Mouse (Mus musculus) liver, embryonic 13.5 days (tissue): Measurements from ENCODE around the gene 2900026A02Rik. TPM values are rescaled to one million over a fixed set of nuclear protein-coding genes. Genes with fewer than 3 reads are reported as not detected.

Source experiments
- ATAC-seq: fragments of 200-750 bp; cut with Nextera tagmentation; 2 replicates; pipeline ENCODE4 v1.8.0; 2017; ENCODE audit warnings: low read depth, mild to moderate bottlenecking, moderate number of reproducible peaks, moderate library complexity
- DNase-seq: peaks from one replicate; pipeline ENCODE4 v3.0.0; 2022
- H3K27ac ChIP-seq: fragments of 300-500 bp; sonication (generic); 2 replicates; pipeline ENCODE4 v1.5.1; 2015; ENCODE audit warnings: moderate library complexity, mild to moderate bottlenecking, inconsistent platforms
- H3K27me3 ChIP-seq: fragments of 300-500 bp; sonication (generic); 2 replicates; pipeline ENCODE4 v1.6.1; 2015; ENCODE audit warnings: mild to moderate bottlenecking, inconsistent platforms
- H3K36me3 ChIP-seq: fragments of 300-500 bp; sonication (generic); 2 replicates; pipeline ENCODE4 v1.6.1; 2015; ENCODE audit warnings: mild to moderate bottlenecking, inconsistent platforms
- H3K4me1 ChIP-seq: fragments of 300-500 bp; sonication (generic); replicated peaks from 2 replicates; pipeline ENCODE4 v1.6.1; 2015; ENCODE audit warnings: inconsistent platforms
- H3K4me2 ChIP-seq: fragments of 300-500 bp; sonication (generic); 2 replicates; pipeline ENCODE4 v1.6.1; 2015; ENCODE audit warnings: inconsistent platforms, mild to moderate bottlenecking, moderate library complexity
- H3K4me3 ChIP-seq: fragments of 300-500 bp; sonication (generic); replicated peaks from 2 replicates; pipeline ENCODE4 v1.5.1; 2015; ENCODE audit warnings: mild to moderate bottlenecking, inconsistent platforms
- H3K9ac ChIP-seq: fragments of 300-500 bp; sonication (generic); 2 replicates; pipeline ENCODE4 v1.6.1; 2015; ENCODE audit warnings: mild to moderate bottlenecking, inconsistent platforms
- H3K9me3 ChIP-seq: fragments of 300-500 bp; sonication (generic); replicated peaks from 2 replicates; pipeline ENCODE4 v1.6.1; 2016; ENCODE audit warnings: inconsistent platforms
- WGBS: fragments of 180-500 bp; shearing (Covaris S2); methylation state at CpG from one replicate; pipeline ENCODE4 v1.1.7; 2015; ENCODE audit not compliant: insufficient replicate concordance; 5-methylcytosine and 5-hydroxymethylcytosine counted together
- polyA plus RNA-seq: library from polyadenylated mRNA; unstranded; fragments of >200 nt; fragmentation: Nextera tagmentation; extraction: Ambion mirVana; gene quantifications from 2 replicates; pipeline ENCODE4 v1.2.1, GENCODE M21; 2015

2900026A02Rik gene
- polyA plus RNA-seq, 1 experiment from 2014 or later, result 0.98 TPM

DNA sequence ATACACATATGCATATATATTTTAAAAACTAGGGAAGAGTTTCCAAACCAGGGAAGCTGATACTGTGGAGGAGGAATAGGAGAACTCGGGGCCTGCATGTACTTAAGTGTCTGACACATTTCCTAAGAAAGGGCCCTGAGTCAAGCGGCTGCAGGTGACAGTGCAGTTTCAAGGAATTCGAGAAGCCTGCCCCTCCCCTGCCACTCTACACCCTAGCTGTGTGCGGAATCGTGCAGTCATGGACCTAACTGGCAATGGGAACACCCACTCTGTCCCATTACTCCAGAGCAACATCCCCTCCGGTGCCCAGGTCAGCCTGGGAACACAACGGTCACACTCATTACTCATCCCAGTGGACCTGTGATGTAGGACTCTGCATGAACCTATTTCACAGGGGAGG is 114.4 kb downstream of the 2900026A02Rik start:
- ATAC-seq, result no peak
- Histone ChIP-seq H3K27me3 (no peaks in the 10 kb centered on the region), H3K4me1 (peaks cover 25% of the 10 kb centered on the region), H3K4me2 (no peak overlapping the region), H3K27ac (no peak overlapping the region), H3K9me3 (no peaks in the 10 kb centered on the region), H3K4me3 (no peak overlapping the region), H3K36me3 (no peaks in the 10 kb centered on the region), H3K9ac (no peak overlapping the region)
- 75% methylated on average over 7 of the region's 7 CpGs for WGBS
- no peak for DNase-seq

DNA sequence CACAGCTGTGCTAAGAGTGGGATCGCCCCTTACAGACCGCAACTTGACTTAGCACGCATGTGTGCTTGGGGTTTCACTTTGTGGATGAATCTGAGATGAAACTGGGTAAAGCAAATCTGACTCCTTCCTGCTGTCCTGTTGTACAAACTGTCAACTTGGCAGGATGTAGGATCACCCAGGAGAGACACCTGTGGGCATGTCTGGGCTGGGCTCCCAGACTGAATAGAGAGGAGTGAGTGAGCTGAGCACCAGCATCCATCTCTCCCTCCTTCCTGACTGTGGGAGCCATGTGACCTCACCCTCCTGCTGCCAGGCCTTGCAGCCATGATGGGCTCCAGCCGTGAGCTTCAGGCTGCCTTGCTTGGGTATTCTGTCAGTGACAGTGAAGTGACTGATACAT is 115.6 kb downstream of the 2900026A02Rik start:
- no peak overlapping the region for H3K4me3 ChIP-seq
- H3K27ac ChIP-seq, result no peak overlapping the region
- 85% methylated on average over 4 of the region's 4 CpGs for WGBS

DNA sequence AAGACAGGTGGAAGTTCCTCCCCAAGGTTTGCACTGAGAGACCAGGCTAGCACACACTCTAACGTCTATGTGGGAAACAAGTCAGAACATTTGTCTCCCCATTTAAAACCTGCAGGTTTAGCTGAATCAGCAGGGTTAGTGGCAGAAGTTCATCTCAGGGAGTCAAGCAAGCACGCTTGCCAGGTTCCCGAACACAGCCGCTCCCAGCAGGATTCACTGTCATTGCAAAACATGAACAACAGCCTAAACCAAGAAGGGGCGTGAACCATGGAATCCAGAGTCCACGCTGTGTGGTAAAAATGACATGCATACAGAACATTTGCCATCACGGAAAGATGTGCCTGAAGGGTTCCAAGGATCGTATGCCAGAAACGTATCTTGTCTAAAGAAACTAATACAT is 116.0 kb downstream of the 2900026A02Rik start:
- no peak for DNase-seq
- ATAC-seq, result no peak
- no peak overlapping the region for H3K27ac ChIP-seq
- 74% methylated on average over 9 of the region's 9 CpGs for whole genome bisulfite sequencing
- H3K36me3 ChIP-seq, result no peaks in the 10 kb centered on the region
- H3K4me3 ChIP-seq, result no peak overlapping the region
- H3K9ac ChIP-seq, result no peak overlapping the region
- no peaks in the 10 kb centered on the region for H3K27me3 ChIP-seq
- H3K4me1 ChIP-seq, result peaks cover 14% of the 10 kb centered on the region
- no peaks in the 10 kb centered on the region for H3K9me3 ChIP-seq
- H3K4me2 ChIP-seq, result no peak overlapping the region

More for the DNA sequence above, 115.6 kb downstream of the 2900026A02Rik start:
- Histone ChIP-seq H3K4me2 (no peak overlapping the region), H3K4me1 (peaks cover 14% of the 10 kb centered on the region), H3K27me3 (no peaks in the 10 kb centered on the region), H3K9ac (no peak overlapping the region), H3K36me3 (no peaks in the 10 kb centered on the region), H3K9me3 (no peaks in the 10 kb centered on the region)
- ATAC-seq, result no peak
- DNase-seq, result no peak

DNA sequence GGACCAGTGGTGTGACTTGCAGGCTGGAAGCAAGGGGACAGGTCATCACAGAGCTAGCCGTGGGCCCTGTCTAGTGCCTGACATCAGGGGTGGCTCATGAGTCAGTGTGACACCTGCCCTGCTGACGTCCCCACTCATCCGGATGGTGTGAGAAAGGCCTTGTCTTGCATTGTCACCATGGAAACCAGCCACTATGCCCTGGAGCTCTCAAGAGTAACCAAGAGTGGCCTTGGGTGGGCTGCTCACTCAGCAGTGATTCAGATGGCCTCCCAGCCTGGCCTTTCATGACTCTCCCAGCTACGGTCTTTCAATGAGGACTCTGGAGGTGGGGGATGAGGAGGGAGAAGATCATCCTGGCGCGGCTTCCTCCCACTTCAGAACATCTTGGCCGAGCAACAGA is 118.6 kb downstream of the 2900026A02Rik start:
- H3K27ac ChIP-seq, result no peak overlapping the region
- WGBS, result 69% methylated on average over 7 of the region's 7 CpGs
- H3K9ac ChIP-seq, result no peak overlapping the region
- H3K4me1 ChIP-seq, result peaks cover 3% of the 10 kb centered on the region; the same call in 1 of the 2 replicates
- H3K4me2 ChIP-seq, result no peak overlapping the region
- ATAC-seq (no peak), DNase-seq (no peak)
- H3K27me3 ChIP-seq, result no peaks in the 10 kb centered on the region
- H3K4me3 ChIP-seq, result no peak overlapping the region
- no peaks in the 10 kb centered on the region for H3K9me3 ChIP-seq
- no peaks in the 10 kb centered on the region for H3K36me3 ChIP-seq

DNA sequence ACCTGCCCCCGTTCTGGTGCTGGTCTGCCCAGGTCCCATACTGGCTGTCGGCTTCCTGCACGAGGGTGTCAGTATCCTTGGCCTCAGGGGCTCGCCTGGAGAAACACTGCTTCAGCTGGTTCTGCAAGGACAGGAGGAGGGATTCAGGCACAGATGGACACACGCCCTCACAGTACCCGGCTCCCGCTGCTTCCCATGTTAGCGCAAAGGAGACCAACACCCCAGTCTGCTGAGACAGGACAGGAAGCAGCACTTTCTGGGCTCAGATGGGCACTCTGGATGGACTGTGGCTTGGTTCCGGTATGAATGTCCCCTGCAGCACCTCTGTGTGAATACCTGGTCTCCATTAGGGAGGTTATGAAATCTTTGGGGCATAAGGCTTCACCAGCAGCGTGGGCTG is 119.6 kb downstream of the 2900026A02Rik start:
- DNase-seq, result no peak
- no peak for ATAC-seq
- H3K27ac ChIP-seq, result no peak overlapping the region
- H3K4me3 ChIP-seq, result no peak overlapping the region
- H3K27me3 ChIP-seq, result no peaks in the 10 kb centered on the region
- H3K9me3 ChIP-seq, result no peaks in the 10 kb centered on the region
- H3K36me3 ChIP-seq, result no peaks in the 10 kb centered on the region
- WGBS, result 73% methylated on average over 10 of the region's 10 CpGs
- H3K9ac ChIP-seq, result no peak overlapping the region
- H3K4me1 ChIP-seq, result no peaks in the 10 kb centered on the region
- no peak overlapping the region for H3K4me2 ChIP-seq

DNA sequence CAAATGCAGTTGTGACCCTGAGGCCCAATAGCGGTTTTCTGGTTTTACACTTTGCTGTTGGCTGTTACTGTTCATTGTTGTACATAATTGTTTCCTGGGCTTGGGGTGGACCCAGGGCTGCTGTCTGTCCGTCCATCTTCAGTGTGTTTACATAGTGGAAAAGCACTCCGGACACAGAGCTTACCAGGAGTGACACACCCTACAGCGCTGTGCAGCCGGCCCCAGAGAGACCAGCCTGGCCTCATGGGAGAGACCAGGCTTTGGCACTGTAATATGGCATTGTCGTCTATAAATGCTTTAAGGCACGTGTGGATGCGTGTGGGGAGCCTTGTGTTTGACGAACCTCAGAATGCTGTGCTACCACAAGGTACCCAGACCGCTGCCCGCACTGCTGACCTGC is 120.6 kb downstream of the 2900026A02Rik start:
- Histone ChIP-seq H3K4me3 (no peak overlapping the region), H3K27ac (no peak overlapping the region), H3K9ac (no peak overlapping the region), H3K36me3 (no peaks in the 10 kb centered on the region), H3K27me3 (no peaks in the 10 kb centered on the region), H3K4me2 (no peak overlapping the region), H3K9me3 (no peaks in the 10 kb centered on the region), H3K4me1 (no peaks in the 10 kb centered on the region)
- ATAC-seq (no peak), DNase-seq (no peak)
- WGBS, result 79% methylated on average over 11 of the region's 11 CpGs

DNA sequence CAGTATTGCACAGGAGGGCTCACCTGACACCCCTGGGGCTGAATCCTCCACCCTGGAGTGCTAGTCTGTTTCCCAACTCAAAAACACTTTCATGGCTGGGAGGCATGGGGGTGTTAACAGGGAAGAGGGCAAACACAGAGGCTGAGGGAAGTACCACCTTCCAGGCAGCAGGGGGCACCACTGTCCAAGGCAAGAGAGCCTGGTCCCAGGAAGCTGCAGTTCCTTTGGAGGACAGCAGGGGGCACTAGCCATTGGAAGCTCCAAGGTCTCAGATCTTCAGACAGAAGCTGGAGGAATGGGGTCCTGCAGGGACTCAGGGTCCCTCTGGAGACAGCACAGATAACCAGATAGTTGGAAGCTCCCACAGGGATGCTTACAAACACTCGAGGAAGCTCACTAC is 121.5 kb downstream of the 2900026A02Rik start:
- ATAC-seq (peak; percentile 24; the same call in 1 of the 2 replicates), DNase-seq (peak; percentile 65)
- Histone ChIP-seq H3K9ac (no peak overlapping the region), H3K9me3 (no peaks in the 10 kb centered on the region), H3K4me3 (no peak overlapping the region), H3K36me3 (no peaks in the 10 kb centered on the region), H3K27me3 (no peaks in the 10 kb centered on the region), H3K4me2 (no peak overlapping the region), H3K27ac (no peak overlapping the region), H3K4me1 (no peaks in the 10 kb centered on the region)
- WGBS, result 7% methylated on average over 1 of the region's 1 CpGs

DNA sequence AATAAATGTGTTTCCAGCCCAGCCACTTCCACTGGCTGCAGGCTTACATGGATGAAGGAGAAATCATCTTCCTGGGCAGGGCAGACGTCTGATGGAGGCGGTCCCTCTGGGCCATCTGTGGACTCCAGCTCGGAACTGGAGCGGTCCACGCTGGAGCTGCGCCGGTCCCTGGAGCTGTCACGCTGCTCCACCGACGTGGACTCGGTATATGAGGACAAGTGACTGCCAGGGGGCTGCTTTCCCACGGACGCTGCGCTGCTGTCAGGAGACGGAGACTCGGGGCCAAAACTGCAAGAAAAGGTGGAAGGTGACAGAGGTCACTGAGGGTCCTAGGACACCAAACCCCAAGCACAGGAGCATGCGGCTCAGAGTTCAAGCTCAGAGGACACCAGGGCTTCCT is 123.5 kb downstream of the 2900026A02Rik start:
- no peak overlapping the region for H3K27ac ChIP-seq
- 80% methylated on average over 17 of the region's 17 CpGs for WGBS

DNA sequence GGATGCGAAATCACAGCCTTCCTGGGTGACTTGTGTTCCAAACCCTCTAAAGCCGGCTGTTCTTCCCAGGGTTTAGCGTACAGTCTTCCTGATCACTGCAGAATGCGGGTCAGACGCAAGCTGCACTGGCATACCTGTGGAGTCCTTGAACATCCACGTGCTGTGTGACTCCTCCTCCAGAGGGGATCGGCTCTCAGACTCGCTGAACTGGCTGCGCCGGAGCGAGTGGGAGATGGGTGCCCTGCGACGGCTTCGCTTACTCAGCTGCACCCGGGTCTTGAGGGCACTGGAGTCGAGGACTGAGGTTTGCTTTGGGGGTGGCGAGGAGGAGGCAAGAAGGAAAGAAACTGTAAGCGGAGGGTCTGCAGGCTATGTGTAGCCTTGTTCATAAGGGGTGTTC is 125.6 kb downstream of the 2900026A02Rik start:
- no peak overlapping the region for H3K4me2 ChIP-seq
- H3K4me1 ChIP-seq, result no peaks in the 10 kb centered on the region
- no peak overlapping the region for H3K27ac ChIP-seq
- H3K9ac ChIP-seq, result no peak overlapping the region
- ATAC-seq (no peak), DNase-seq (no peak)
- H3K36me3 ChIP-seq, result no peaks in the 10 kb centered on the region
- no peaks in the 10 kb centered on the region for H3K27me3 ChIP-seq
- H3K4me3 ChIP-seq, result no peak overlapping the region
- H3K9me3 ChIP-seq, result no peaks in the 10 kb centered on the region
- 76% methylated on average over 18 of the region's 18 CpGs for WGBS

More for the DNA sequence above, 123.5 kb downstream of the 2900026A02Rik start:
- no peak for DNase-seq
- ATAC-seq, result no peak
- Histone ChIP-seq H3K4me3 (no peak overlapping the region), H3K27me3 (no peaks in the 10 kb centered on the region), H3K4me1 (no peaks in the 10 kb centered on the region), H3K36me3 (no peaks in the 10 kb centered on the region), H3K9ac (no peak overlapping the region), H3K4me2 (no peak overlapping the region), H3K9me3 (no peaks in the 10 kb centered on the region)

DNA sequence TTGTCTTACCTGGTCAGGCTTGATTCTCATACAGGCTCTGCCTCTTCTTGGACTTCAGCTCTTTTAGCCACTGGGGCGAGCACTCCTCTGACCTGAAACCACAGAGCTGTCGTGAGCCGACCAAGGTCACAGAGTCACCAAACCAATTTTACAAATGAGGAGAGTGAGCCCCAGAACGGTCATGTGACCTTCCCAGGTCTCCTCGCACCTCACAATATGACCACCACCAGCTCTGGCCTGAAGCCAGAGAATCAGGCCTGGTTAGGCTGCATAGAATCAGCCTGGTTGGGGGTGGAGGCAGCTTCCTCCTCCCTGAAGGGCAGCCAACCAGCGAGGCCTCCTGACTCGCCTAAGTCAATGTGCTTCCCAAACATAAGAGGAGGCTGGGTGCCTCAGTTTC is 128.6 kb downstream of the 2900026A02Rik start:
- no peak for ATAC-seq
- WGBS, result 64% methylated on average over 7 of the region's 7 CpGs

DNA sequence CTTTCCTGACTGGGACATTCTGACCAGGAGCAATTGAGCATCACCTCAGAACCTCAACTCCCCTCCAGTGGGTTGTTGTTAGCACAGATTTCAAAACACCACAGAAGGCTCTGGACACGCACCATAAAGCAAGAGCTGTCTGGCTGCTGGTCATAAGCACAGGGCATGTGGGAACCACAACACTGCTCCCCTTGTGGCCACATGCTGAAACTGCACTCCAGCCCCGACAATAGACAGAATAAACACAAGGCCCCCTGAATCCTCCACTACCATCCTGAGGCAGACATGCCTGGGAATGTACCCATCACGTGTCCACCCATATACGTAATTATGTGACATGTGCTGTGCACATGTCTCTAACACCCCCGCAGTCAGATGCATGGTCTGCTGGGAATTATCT is 129.9 kb downstream of the 2900026A02Rik start:
- H3K36me3 ChIP-seq, result no peaks in the 10 kb centered on the region
- no peak; the same call in 1 of the 2 replicates for ATAC-seq
- H3K9me3 ChIP-seq, result no peaks in the 10 kb centered on the region
- H3K4me3 ChIP-seq, result no peak overlapping the region
- DNase-seq, result no peak
- no peak overlapping the region for H3K27ac ChIP-seq
- WGBS, result 51% methylated on average over 5 of the region's 5 CpGs
- no peak overlapping the region for H3K4me2 ChIP-seq
- no peaks in the 10 kb centered on the region for H3K4me1 ChIP-seq
- no peak overlapping the region for H3K9ac ChIP-seq
- no peaks in the 10 kb centered on the region for H3K27me3 ChIP-seq

More for the DNA sequence above, 128.6 kb downstream of the 2900026A02Rik start:
- no peak overlapping the region for H3K27ac ChIP-seq
- no peak overlapping the region for H3K9ac ChIP-seq
- no peak overlapping the region for H3K4me2 ChIP-seq
- H3K4me1 ChIP-seq, result no peaks in the 10 kb centered on the region
- H3K27me3 ChIP-seq, result no peaks in the 10 kb centered on the region
- H3K9me3 ChIP-seq, result no peaks in the 10 kb centered on the region
- no peaks in the 10 kb centered on the region for H3K36me3 ChIP-seq
- no peak overlapping the region for H3K4me3 ChIP-seq
- no peak for DNase-seq

DNA sequence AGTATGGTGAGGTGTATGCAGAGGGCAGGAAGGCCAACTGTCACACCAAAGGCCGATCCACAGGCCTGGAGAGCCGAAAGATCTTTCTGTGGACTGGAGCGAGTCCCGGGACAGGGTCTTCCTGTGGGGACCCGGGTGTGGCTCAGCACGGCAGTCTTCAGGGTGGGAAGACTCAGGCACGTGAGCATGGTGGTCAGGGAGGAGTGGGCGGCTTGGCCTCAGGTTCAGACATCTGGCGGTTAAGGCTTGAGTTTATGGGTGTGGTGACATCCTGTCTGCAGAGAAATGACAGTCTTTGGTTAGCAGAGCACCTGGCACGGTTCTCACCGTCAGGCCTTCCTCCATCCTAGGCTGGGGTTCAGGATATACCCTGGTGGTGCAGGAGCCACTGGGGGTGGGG is 130.3 kb downstream of the 2900026A02Rik start:
- Histone ChIP-seq H3K4me1 (no peaks in the 10 kb centered on the region), H3K9me3 (no peaks in the 10 kb centered on the region), H3K27me3 (no peaks in the 10 kb centered on the region), H3K4me2 (no peak overlapping the region), H3K9ac (no peak overlapping the region), H3K36me3 (no peaks in the 10 kb centered on the region), H3K27ac (no peak overlapping the region), H3K4me3 (no peak overlapping the region)
- WGBS, result 76% methylated on average over 11 of the region's 11 CpGs
- no peak for ATAC-seq
- no peak for DNase-seq
